Mouse (Mus musculus): ENCODE results near the gene Tceal5. TPM values are rescaled to one million over a fixed set of nuclear protein-coding genes. Genes with fewer than 3 reads are reported as not detected.
"Not testable (repeated sequence)": the region's sequence is repeated elsewhere in the genome, so short reads cannot be mapped to it uniquely, and the experiment has no call there.

The Tceal5 gene
- 100 to 1,000 TPM; 121 to 151 TPM for total RNA-seq (2021)

DNA sequence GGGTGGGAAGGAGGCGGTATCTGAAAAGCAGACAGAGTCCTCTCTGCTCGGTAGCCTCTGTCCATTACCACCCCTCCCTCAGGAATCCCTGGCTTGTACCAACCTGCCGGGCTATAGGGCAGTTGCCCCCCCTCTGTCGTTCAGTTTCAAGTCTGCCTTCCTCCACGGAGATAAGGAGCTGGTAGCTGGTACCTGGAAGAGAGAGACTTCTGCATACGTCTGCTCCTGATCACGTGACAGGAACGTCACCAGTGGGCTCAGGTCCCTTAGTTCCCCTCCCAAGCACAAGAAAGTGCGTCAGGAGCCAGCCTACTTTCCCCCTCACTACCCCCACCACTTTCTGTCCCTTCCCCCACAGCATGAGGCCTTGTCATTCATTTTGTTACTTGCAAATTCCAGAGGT is at the start of gene Tceal5:
Tceal5 (minus strand) TSS at position 213 of the 403 bp plus-strand sequence.
- peak; percentile 35 to 36 for DNase-seq (ENCODE audit: extremely low spot score in 1 of 2, low spot score in 1 of 2)

DNA sequence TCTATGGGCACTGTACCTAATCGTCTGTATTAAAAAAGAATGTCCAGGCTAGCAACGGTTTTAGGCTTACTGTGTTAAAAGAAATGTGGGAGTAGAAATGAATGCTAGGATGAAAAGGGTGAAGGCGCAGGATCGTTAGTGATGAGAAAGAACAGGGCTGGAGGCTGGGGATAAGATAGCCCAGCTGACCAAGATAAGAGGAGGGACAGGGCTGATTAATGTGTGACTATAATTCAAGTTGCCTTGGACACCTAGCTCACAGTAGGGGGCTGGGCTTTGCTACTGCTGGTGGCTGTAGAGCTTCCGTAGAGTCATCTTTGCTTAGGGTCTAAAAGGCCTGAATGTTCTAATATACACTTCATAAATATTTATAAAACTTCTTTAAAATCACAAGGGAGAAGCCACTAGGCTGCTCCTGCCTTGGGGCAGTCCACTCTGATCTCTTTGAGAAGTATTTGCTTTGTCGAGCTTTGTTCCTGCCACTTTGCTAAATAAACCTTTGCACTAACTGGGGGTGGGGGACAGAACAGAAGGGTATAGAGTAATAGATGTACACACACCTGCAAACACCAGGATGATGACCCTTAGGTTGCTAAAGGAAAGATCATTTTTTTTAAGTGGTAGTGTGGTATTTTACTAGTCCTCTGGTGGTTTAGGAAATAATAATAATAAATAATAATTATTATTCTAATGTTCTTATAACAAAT is 48.5 kb upstream of the Tceal5 start:
- DNase-seq (ENCODE audit: extremely low spot score in 1 of 2, low spot score in 1 of 2): no peak

DNA sequence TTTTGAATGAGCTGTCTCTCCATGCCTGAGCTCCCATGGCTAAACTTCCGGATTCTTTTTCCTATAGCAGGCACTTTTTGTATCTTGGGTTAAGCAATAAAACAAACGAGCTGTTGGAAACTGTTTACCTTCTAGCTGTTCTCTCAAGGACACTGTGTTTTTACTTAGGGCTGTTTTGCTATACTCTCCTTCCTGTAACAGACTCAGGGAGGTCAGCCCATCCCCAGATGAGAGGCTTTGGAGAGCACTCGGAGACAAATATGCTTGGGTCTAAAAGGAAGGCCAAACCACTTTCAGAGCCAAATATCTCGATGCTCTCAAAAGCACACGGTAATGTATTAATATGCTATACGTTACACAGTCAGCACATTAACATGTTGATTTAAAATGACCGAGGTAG is 46.0 kb upstream of the Tceal5 start:
- DNase-seq (ENCODE audit: extremely low spot score in 1 of 2, low spot score in 1 of 2): no peak

DNA sequence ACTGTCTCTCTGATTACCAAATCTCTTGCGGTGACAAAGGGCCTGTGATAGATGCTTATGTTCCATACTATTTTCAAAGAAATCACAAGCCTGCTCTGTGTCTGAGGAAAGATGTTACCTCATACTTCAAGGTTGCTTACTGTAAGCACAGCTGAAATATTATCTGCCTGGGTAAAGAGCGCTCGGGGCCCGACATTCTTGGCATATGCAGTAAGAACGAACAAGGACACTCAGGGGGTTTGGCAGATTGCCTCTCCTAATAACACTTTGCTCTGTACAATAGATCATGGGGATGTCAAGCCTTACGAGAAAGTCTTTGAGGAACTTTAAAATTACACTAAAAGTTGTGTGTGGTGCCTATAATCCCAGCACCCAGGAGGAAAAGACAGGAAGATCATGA is 45.1 kb upstream of the Tceal5 start:
- no peak for DNase-seq (ENCODE audit: extremely low spot score in 1 of 2, low spot score in 1 of 2)

DNA sequence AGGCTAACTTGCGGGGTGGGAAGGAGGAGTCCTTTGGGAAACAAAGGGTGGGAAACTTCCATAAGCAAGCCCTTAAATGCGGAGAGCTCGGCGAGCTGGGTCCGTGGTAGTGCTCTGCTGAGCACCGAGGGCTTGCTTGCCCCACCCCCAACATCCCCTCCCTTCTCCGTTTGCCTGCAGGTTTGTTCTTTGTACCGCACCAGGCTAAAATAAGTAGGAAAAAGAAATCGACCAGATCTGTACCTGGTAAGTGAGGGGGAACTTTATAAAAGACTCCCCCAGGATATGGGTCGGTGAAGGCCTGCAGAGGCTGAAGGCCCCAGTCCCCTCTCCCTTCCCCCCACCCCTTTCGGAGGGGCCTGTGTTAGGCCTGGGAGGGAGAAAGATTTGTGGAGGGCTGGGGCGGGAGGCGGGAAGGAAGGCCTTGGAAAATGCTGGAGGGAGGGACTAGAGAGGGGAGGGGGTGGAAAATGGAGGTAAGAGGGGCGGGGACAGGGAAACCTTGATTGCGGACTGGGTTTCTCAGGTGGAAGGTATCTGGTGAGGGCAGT is 41.9 kb upstream of the Tceal5 start:
- peak in 1 of 2 experiments; percentile 7 for DNase-seq (ENCODE audit: extremely low spot score in 1 of 2, low spot score in 1 of 2)

DNA sequence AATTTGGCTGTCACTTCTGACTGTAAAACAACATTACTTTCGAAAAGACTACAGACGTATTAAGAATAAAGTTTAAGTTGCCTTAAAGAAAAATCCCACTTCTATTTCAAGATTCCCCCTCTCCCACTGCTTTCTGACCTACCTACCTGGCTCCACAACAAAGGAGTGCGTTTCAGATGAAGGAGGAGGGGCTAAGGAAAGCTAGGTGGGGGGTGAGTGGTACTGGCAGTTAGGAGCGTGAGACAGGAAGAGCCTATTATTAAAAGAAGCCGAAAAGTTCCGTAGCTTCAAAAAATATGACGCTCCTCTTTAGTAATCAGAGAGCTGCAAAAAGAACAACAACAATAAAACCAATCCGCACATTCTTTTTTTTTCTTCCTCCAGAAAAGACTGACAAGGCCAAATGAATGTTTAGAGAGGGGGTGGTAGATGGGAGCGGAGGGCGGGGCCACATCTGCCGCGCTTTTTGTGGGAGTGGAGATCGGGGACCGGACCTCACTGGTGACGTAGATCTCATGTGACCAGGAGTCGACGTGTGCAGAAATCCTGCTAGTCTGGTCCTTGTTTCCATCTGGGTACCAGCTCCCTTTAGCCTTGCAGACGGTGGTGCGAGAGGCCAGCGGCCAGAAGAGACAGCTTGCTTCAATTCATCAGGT is 41.0 kb upstream of the Tceal5 start, which contains the start of gene Tceal9:
Tceal9 (plus strand) TSS at position 506 of the 656 bp plus-strand sequence.
- peak; percentile 31 to 47 for DNase-seq (ENCODE audit: extremely low spot score in 1 of 2, low spot score in 1 of 2)

DNA sequence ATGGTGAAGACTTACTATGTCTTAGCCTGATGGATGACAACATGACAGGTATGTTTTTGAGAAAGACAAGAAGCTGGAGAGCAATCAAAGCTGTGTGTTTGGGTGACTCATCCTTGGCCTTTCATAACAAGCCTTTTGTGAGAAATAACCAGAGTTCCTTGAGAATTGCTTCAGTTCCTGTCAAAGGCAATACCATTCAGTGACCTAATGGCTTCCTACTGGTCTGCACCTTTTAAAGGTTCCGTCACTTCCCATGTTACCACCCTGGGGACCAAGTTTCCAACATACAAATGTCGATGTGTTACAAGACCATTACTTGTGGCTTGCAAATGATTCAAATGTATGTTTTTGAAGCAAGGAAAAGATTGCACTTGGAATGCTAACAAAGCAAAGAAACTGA is 39.5 kb upstream of the Tceal5 start:
- DNase-seq (ENCODE audit: extremely low spot score in 1 of 2, low spot score in 1 of 2): no peak

DNA sequence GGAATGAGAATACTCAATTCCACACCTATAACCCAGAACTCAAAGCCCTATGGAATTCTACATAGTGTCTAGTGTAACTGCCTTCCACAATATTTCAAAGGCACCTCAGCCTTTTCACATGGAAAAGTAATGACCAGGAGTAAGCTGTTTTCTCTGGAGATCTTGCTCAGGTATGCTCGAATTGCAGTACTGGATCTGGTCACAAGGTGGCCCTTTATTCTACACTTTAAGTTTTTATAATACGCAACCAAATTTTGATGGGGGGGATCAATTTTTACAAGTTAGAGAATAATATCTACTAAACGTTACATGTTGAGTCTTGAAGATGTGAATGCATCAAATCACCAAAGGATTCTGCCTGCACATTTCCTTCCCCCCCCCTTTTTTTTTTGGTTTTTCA is 34.4 kb upstream of the Tceal5 start:
- DNase-seq (ENCODE audit: extremely low spot score in 1 of 2, low spot score in 1 of 2): peak in 1 of 2 experiments; percentile 68

DNA sequence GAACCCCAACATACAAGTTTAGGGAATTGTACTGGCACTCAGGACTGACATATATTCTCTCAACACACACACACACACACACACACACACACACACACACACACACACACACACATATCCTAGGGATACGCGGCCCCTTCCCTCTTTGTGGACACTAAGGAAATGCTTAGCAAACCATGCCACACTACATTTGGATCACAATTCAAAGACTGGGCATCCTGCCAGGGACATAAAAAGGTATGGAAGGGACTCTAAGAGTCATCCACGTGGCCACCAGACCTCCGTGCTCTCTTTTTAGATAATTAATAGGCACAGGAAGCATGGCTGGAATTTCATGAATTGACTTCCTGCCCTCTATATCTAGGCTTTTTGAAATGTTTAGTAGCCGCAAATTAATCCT is 24.1 kb upstream of the Tceal5 start:
- DNase-seq (ENCODE audit: extremely low spot score in 1 of 2, low spot score in 1 of 2): no peak

DNA sequence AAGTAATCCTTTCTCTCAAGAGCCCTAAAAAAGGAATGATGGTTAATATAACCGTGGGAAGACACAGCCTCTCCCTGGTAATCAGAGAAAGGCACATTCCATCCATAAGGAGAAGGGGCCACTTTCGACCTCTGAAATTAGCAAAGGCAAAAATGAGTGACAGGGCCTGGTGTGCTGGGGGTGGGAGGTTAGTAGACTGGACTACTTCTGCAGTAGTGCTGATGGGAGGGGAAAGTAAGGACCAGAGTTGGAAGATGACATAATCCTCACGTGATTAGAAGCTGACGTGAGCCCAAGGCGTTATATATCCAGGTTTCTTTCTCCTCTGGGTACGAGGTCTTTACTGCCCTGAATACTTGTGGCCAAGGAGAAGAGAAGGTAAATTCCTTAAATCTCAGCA is 20.0 kb upstream of the Tceal5 start:
- no peak for DNase-seq (ENCODE audit: extremely low spot score in 1 of 2, low spot score in 1 of 2)

DNA sequence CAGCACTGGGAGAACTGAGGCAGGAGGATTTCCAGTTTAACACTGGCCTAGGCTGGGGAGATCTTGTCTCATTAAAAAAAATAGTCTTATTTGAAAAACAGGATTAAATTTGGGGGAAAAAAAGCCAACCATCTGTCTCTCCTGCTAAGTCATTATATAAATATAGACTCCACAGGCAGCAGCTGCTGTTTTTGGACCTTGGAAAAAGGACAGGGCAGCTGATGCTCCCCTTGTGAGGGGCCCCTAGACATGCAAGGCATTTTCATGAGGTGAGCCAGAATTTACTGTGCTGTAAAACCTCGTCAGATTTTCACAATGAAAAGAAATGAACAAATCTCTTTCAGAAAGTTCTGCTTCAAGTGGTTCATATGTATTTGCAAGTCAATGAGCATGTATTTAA is 12.6 kb upstream of the Tceal5 start:
- DNase-seq (ENCODE audit: extremely low spot score in 1 of 2, low spot score in 1 of 2): no peak

DNA sequence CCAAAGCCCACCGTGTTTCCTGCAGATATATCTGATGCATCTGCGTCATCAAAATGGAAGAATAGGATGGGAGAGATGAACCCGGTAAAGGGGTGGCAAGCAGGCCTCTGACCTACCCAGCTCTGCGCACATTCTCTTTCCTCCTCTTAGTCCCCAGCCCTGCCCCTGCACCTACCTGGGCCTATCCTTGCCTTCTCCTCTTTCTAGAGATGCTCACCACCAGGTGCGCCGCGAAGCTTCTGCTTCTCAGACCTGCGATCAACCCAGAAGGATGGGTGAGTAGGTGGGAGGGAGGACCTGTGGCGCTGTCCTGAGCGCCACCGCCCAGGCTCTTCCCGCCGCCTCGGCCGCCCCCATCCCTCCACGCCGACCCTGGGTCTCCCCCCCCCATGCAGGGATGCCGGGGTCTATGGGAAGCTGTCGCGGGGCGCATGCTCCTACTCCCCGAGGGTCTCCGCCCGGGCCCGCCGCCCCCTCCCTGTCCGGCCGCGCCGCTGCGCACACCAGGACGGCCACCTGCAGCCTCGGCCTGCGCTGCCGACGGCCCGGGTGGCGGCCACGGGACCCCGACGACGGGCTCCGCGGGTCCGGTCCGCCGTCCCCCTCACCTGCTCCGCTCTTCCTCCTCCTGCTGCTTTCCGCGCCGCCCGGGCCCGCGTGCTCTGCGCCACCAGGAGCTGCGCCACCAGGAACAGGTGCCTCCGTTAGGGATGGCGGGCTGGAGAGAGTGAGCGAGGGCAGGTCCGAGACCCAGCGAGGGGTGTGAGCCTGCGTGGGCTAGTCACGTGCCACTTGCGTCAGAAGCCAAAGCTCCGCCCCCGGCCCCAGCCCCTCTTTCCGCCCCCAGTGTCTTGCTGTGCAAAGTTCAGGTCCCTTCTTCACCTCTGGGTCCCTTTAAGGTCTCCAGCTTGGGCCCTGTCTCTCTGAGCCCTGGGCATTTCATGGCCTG is 11.3 kb upstream of the Tceal5 start, which contains the start of the genes Tceal7 and Bex1:
Tceal7 (plus strand) TSS at position 51 of the 949 bp plus-strand sequence.
Bex1 (minus strand) TSS at position 785 of the 949 bp plus-strand sequence.
- DNase-seq (ENCODE audit: extremely low spot score in 1 of 2, low spot score in 1 of 2): not testable (repeated sequence)

DNA sequence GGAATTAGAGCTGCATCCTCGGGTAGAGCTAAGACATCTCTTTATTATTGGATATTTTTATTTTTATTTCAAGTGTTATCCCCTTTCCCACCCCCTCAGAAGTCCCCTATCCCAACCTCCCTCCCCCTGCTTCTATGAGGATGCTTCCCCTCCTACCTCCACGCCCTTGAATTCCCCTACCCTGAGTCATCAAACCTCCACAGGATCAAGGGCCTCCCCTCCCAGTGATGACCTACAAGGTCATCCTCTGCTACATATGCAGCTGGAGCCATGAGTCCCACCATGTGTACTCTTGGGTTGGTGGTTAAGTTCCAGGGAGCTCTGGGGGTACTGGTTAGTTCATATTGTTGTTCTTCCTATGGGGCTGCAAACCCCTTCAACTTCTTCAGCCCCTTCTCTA is 9.7 kb upstream of the Tceal5 start:
- no peak for DNase-seq (ENCODE audit: extremely low spot score in 1 of 2, low spot score in 1 of 2)

DNA sequence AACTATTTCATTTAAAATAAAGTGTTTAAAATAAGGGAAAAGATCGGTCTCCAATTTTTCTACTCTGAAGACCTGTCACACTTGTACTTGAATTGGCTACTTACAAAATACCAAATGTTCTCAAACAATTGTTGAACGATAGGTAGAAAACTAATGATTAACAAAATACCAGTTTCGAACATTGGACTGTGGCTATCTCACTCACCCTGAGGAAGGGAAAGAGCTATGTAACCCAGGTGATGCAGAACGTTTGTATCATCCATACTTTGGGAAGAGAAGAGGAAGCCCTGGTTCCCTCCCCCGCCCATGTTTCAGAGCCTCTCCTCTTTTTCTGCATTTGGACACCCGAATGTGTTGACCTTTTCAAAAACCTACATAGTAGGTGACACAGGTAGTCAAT is 730 bp upstream of the Tceal5 start:
- no peak for DNase-seq (ENCODE audit: extremely low spot score in 1 of 2, low spot score in 1 of 2)

DNA sequence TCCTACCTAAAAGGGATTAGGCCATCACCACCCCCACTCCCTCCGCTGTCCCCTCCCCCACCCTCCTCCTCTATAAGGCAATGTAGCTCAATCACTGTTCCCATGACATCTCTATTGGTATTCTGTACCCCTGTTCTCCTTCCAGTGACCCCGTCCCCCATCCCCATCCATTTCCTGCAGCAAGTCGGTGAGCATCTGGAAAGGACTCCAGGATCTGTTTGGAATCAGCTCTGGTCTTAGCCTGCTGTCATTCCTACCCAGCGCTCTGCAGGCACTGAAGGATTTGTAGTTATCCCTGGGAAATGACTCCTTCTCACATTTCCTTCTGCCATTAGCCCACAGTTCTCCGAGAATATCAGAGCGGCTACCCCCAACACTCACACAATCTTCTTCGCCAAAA is 419 bp downstream of the Tceal5 start:
- peak in 1 of 2 experiments; percentile 4 for DNase-seq (ENCODE audit: extremely low spot score in 1 of 2, low spot score in 1 of 2)

DNA sequence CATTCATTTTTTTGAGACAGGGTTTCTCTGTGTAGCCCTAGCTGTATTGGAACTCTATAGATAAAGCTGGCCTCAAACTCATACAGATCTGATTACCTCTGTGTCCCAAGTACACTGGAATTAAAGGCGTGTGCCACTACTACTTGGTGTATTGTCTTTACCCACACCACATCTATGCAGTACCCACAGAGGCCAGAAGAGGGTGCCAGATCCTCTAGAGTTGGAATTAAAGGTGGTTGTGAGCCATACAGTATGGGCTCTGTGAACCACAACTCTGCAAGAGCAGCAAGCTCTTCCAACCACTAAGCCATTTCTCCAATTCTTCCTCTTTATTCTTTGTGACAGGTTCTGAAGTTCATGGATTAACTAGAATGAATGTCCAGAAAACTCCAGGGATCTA is 6.8 kb downstream of the Tceal5 start:
- peak in 1 of 2 experiments; percentile 47 for DNase-seq (ENCODE audit: extremely low spot score in 1 of 2, low spot score in 1 of 2)

DNA sequence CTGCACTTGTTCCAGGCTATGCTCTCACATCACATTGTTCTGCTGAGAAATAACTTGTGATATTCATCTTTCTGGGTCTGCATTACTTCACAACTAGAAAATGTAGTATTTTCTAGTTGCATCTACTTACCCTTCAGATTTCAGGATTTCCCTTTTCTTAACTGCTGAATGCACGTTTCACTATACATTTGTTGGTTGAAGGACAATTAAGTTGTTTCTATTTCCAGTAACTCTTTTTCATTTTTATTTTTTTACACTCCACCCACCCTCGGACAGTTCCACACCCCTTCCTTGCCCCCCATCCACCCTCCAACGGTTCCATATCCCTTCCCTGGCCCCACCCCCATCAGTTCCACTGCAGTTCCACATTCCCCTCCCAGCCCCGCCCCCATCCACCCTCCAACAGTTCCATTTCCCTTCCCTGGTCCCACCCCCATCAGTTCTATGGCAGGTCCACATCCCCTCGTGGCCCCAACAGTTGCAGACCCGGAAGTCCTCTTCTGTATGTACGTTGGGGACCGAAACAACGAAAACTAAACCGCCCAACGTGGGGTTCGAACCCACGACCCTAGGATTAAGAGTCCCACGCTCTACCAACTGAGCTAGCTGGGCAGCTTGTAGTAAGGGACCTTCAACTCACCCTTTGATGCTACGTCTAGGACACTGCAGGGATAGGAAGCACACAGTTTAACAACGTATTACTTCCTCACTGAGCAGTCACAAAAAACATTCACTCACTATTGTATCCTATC is 8.3 kb downstream of the Tceal5 start:
- DNase-seq (ENCODE audit: extremely low spot score in 1 of 2, low spot score in 1 of 2): no peak

DNA sequence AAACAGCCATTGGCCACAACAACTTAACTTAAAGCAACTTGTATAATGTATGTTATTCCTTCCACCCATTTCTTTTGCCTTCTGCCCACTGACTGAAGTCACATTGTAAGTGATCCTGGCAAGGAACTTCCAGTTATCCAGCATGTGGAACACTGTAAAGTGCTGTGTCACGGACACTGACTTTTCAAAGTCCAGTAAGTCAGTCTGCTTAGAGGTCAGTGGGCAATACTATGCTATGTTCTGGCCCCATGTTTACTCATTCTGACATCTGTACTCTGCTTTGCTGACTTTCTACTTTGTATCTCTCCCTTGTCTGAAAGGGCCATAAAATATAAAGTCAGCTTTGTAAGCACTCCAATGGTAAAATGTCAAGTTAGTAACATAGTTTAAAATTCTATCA is 20.6 kb downstream of the Tceal5 start:
- DNase-seq (ENCODE audit: extremely low spot score in 1 of 2, low spot score in 1 of 2): no peak

DNA sequence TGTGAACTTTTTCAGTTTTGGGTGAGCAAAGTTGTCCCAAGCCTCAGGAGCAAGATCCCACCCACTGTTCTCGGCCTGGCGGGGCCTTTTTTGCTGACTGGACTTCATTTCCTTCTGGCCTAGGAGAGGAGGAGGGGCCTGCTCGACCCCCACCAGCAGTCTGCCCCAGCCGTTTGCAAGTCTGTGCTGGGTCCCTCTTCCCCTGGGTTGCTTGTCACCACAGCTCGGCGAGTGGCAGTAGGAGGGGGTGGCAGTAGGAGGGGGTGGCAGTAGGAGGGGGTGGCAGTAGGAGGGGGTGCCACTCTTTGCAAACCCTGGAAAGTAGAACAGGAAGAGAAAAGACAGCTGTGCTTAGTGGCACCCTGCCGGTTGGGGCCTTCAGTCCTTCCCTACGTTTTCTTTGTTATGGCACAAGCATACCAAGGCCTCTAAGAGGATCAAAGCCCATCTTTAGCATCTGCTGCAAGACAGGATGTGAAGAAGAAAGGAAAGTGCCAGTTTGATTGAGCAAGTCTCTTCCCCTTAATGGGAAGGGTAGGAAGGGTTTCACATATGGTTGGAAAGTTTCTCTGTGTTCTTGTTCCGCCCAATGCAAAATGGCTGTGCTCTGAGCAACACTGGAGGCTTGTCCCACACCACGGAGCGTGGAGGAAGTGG is 22.7 kb downstream of the Tceal5 start:
- DNase-seq (ENCODE audit: extremely low spot score in 1 of 2, low spot score in 1 of 2): no peak

Data from layer of hippocampus, postnatal 25 days (tissue).